Mouse (Mus musculus) urinary bladder, adult 2 months (tissue): ENCODE data around the gene Reg4. TPM values are rescaled to one million over a fixed set of nuclear protein-coding genes. Genes with fewer than 3 reads are reported as not detected.
A peak's percentile ranks its signal among the peaks of the same experiment; 100 is the strongest.

Experiments used
- DNase-seq: peaks from one replicate; pipeline ENCODE4 v3.0.0; 2022; ENCODE audit warnings: low spot score
- polyA plus RNA-seq: library from polyadenylated mRNA; depleted of rRNA; stranded (reverse); fragments of >200 nt; gene quantifications from 2 replicates; pipeline ENCODE4 v1.2.3, GENCODE M21; 2012; rRNA removed

The Reg4 gene
- not detected in 2 replicates for polyA plus RNA-seq

DNA sequence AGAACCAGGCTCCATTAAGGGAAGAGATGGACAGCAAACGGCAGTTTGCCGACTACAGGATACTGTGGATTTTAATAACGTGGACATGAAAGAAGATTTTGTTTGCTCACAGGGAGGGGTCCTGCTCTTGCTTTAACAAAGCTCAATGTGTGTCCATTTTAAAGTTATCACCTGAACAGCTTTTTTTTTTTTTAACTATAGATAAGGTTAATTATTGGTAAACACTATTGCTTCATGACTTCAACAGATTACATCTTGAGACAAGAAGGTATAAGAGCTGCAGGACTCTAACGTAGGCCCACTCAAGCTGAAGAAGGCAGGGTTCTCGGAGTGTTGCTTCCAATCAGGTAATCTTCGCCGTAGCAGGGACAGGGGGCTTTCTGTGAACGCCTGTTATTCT is at the start of gene Reg4:
TSS of gene Reg4 (plus strand) at position 301 of the 400 bp plus-strand sequence.
- DNase-seq = no peak

GRCm38 (mm10) chr3:98178340-98178739 is 43.6 kb upstream of the Reg4 start:
- DNase-seq = no peak

- peak; percentile 39 for DNase-seq
Measured at GRCm38 (mm10) chr3:98180805-98181204, 41.2 kb upstream of the Reg4 start.

DNA sequence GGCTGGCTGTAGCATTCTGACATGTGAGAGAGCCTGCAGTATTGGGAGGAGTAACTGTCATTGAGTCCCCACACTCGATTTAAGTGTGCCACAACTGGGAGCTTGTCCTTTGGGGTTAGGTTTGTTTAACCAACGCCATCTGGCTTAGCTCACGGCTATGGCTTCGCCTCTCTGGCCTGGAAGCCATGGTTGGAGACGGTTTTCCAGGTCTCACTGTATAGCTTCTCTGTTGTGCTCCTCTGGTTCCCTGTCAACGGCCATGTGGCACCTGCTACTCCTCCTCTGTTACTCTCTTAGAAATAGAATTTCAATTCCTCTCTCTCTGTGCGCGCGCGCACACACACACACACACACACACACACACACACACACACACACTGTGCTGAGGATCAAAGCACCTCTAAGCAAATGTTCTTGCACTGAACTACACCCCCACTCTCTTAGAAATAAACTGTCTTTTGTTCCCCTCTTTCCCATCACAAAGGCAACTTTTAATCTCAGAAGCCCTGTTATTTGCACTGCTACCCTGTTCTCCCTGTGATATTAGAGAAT is 36.7 kb upstream of the Reg4 start:
- DNase-seq = no peak

GRCm38 (mm10) chr3:98187777-98188176 is 34.2 kb upstream of the Reg4 start:
- DNase-seq = no peak

GRCm38 (mm10) chr3:98197711-98198532 is 24.0 kb upstream of the Reg4 start:
- DNase-seq = no peak

GRCm38 (mm10) chr3:98199747-98200146 is 22.2 kb upstream of the Reg4 start:
- DNase-seq = no peak

DNA sequence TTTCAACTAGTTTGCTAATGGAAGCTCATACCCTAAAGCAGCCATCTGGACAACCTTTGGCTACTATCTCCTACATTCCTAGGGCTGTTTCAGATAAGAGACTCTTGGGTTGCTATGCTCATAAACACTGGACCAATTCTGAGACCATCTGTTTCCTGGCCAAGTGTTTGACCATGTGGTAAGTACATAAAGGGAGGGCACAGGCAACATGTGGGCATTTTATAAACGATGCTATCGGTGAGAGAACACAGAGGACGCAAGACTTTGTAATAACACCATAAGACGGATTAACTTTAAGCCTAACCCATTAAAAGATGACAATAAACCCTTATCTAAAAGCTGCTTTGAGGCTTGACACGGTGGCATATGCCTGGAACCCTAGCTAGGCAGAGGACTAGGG is 18.7 kb upstream of the Reg4 start:
- DNase-seq = no peak

DNA sequence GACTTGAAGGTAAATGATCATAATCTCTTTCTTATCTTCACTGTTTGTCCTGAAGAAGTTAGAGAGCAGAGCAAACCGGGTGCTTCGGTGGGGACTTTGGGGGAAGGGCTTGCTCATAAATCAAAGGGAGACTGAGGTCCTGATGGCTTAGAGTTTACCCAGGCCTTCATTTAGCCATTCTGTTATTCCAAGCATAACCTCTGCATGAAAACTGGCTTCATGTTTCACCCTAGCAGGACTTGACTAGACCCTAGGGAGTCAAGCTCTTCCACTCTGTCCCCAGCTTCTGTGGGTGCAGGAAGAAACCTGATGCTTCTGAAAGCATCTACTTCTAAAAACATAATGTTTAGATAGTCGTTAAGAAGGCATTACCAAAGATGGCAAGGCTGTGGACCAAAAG is 15.0 kb upstream of the Reg4 start:
- no peak for DNase-seq

DNA sequence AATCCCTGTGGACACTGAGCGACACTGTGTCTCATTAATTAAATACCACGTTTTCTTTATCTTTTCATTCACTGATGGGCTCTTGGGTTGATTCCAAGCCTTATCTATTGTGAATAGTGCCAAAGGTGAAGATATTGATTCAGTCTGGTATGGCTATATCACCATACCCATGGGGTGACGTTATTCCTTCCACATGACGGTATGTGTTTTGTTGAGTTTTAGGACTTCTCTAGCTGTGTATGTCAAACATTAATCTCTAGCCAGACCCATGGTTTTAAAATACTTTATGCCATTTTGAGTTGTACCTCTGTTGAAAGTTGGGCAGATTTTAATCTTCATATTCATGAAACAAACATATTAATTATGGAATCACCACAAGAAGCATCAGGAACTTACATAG is 12.8 kb upstream of the Reg4 start:
- no peak for DNase-seq

- no peak for DNase-seq
Measured at GRCm38 (mm10) chr3:98210860-98211259, 11.1 kb upstream of the Reg4 start.

GRCm38 (mm10) chr3:98211301-98212081 is 10.5 kb upstream of the Reg4 start:
- DNase-seq = no peak

DNA sequence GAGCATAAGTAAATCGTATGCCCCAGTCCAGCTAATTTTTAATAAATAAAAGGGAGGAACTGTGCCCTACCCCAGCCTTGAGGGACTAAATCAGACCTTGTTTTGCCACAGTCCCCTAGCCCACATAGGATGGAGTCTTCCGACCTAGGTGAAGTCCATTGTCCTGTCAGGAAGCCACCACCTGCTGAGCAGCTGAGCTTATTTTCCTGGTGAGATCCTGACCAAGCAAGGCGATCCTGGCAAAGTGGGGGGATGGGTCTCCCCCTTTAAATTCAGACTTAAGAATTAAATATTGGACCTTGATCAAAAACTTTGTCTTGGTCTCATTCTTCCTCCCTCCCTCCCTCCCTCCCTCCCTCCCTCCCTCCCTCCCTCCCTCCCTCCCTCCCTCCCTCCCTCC is 5.7 kb upstream of the Reg4 start:
- no peak for DNase-seq

DNA sequence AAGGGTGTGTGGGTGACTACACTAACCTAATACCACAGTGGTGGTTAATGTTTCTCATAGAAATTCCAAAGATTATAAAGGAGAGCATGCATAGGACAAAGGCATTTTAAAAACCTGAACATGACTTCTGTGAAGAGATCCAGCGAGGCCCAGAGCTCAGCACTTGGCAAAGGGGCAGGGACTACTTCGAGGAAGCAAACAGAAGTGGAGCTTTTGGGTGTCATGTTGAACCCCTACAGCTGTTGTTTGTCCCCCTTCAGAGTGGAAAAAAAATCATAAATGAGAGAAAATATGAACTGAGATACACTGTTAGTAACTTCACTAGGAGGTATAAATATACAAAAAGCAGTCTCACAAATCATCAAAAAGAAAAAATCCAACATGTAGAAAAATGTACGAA is 1.3 kb downstream of the Reg4 start:
- DNase-seq = no peak

GRCm38 (mm10) chr3:98223783-98224580 is 2.0 kb downstream of the Reg4 start:
- no peak for DNase-seq

- no peak for DNase-seq
Measured at GRCm38 (mm10) chr3:98224975-98225374, 3.0 kb downstream of the Reg4 start.

GRCm38 (mm10) chr3:98225746-98226145 is 3.8 kb downstream of the Reg4 start:
- DNase-seq = no peak

DNA sequence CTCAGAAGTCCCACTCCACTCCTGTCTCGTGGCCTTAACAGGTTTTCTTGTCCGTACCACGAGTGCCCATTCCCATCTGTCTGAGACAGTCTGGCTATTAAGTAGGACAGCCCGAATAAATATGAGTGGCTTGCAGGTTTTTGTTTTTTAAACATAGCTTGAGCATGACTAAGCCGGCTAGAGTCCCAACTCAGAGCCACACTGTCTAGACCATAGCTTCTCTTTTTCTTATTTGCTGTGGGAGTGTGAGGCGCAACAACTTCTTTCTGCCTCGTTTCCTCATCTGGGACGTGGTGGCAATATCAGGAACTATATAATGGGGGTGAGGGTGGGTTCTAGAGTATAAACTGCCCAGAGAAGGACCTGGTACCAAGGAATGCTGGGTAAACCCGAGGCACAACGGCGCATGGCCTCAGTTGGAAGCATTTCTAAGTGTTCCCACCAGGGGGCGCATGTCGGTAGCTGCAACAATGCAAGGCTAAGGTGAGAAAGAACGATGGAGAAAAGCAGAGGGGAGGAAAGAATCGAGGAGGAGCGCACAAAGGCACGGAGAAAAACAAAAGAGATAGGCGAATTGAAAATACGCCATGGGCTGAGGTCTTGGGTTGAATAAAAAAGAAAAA is 5.1 kb downstream of the Reg4 start:
- DNase-seq = peak; percentile 56

- no peak for DNase-seq
Measured at GRCm38 (mm10) chr3:98227763-98228162, 5.8 kb downstream of the Reg4 start.

GRCm38 (mm10) chr3:98229943-98230342 is 8.0 kb downstream of the Reg4 start:
- no peak for DNase-seq

DNA sequence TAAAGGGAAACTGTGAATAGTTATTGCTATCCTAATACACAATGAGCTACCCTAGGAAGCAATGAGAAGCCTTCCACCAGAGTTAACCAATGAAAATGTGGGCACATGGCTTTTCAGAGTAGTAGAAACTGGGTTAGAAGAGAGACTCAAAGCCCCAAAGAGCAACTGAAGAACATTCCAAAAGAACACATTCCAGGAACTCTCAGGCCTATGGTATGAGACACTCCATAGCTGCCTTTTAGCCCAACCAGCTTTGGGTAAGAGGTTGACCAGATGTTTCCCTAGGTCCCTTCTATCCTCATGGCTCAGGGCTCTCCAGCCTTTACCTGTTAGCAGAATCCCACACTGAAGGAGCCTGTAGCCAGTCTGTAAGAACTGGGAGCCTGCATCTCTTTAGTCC is 11.5 kb downstream of the Reg4 start:
- no peak for DNase-seq
